Mouse (Mus musculus) cerebellum, adult 9-10 months (tissue): ENCODE results near the gene Dbr1.
"Not testable (repeated sequence)": the region's sequence is repeated elsewhere in the genome, so short reads cannot be mapped to it uniquely, and the experiment has no call there.

Experiments used
- DNase-seq: peaks from one replicate; pipeline ENCODE4 v3.0.0; 2022

The Dbr1 gene

DNA sequence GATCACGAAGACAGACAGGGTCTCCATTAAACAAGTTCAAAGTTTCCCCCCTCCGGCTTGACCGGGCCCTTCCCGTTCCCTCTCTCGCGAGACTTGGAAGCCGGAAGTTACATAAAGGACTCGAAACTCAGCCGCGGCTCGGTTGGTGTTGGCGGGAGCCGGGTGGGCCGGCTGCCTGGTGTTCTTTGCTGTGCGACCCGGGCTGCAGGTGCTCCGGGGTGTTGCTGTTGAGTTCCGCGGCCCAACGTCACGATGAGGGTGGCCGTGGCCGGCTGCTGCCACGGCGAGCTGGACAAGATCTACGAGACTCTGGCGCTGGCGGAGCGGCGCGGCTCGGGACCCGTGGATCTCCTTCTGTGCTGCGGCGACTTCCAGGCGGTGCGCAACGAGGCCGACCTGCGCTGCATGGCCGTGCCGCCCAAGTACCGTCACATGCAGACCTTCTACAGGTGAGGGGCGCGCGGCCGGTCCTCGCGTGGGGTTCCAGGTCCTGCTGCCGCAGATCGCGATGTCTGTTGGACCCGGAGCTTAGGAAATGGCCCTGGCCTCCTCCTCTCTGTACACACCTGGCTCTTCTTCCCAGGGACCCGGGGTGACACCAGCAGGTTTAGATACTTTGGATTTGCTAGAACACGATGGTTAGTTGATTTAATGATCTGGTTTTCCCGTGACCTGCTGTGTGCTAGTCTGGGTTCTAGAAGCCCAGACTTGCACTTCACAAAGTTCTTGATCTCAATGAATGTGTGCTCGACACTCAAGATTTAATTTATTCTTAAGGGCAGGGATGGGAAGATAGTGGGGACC lies at the start of gene Dbr1:
Dbr1 (plus strand) TSS at position 123 of the 804 bp plus-strand sequence.
- DNase-seq, result peak; percentile 92

DNA sequence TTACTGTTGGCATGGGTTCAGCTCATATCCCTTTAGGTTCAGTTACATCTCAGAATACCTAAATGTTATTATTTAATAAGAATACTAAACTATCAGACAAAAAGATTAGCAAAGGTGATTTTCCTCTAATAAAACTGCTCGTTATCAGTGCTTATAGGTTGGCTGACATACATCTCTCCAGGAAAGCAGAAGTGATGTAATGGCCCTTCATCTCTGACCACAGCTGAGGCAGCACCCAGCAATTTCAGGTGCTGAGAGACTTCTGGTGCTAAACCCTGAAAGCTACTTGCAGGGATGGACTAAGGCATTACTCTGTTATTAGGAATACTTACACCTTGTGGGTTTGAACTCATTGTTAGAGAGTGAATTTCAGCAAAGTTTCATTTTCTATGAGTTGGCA lies 43.7 kb upstream of the Dbr1 start:
- DNase-seq, result no peak

DNA sequence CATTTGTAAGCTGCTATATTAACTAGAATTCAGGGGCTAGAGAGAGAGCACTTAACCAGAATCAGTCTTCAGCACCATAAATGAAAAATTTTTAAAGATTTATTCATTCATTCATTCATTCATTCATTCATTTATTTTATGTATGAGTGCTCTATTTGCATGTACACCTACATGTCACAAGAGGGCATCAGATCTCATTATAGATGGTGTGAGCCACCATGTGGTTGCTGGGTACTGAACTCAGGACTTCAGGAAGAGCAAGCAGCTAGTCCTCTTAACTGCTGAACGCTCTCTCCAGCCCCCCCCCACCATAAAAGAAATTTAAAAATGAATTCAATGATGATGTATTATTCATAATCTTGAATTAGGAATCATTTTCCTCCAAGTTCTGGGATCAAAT lies 29.3 kb upstream of the Dbr1 start:
- no peak for DNase-seq

DNA sequence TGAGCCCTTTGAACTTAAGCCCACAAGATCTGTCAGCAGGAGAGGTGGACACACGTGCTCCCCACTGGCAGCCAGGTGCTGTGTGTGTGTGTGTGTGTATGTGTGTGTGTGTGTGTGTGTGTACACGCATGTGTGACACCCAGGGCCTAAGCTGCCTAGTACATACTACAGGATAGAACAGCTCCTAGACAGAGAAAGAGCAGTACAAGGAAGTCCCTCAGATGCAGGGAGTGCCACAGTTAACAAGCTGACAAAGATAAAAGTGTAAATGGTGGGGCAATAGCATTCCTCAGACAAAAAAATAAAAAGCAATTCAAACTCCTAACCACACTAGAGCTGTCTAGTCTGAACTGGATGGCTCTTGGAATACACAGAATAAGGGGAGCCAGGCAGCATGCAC lies 23.5 kb upstream of the Dbr1 start:
- no peak for DNase-seq

DNA sequence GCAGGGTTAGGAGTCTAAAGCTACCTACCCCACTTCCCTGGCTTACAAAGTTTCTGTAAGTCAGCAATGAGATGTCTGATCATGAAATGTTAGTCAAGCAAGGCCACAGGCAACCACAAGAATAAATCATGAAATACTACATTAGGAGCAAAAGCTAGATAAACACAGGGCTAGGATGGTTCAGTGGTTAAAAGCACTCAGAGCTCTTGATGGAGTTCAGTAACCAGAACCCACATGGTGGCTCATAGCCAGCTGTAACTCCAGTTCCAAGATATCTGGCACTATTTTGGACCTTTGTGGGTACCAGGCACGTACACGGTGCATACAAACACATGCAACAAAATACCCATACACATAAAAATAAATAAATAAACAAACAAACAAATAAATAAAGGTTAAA lies 22.6 kb upstream of the Dbr1 start:
- no peak for DNase-seq

DNA sequence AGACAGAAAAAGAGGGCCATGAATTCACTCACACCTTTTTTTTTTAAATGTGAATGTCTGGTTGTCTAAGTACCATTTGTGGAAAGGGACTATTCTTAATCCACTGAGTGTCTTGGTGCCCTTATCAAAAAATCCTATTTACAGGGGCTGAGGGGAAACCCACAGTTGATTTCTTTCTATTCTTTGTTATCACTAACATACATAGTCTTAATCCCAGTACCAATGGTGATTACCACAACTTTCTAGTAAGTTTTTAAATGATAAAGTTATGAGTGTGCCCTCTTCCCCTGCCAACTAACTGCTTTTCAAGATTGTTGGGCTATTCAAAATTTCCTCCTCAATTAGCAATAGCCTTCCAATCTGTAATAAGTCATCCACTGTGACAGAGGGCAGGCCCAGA lies 21.5 kb upstream of the Dbr1 start:
- DNase-seq, result no peak

DNA sequence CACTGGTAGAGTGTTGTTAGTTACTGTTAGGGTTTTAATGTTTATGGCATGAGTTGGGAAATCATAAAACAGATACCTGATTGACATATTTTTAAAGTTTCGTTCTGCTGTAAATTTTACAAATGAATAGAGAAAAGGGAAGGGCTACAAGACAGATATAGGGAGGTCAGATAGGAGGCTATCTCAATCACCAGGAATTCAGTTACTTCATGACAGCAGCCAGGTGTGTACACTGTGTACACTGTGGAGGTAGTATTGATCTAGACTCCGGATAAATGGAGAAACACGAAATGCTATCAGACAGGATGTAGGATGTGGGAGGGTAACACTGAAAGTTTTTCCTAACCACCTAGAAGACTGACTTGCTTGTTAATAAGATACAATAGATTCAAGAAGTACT lies 20.3 kb upstream of the Dbr1 start:
- DNase-seq, result no peak

DNA sequence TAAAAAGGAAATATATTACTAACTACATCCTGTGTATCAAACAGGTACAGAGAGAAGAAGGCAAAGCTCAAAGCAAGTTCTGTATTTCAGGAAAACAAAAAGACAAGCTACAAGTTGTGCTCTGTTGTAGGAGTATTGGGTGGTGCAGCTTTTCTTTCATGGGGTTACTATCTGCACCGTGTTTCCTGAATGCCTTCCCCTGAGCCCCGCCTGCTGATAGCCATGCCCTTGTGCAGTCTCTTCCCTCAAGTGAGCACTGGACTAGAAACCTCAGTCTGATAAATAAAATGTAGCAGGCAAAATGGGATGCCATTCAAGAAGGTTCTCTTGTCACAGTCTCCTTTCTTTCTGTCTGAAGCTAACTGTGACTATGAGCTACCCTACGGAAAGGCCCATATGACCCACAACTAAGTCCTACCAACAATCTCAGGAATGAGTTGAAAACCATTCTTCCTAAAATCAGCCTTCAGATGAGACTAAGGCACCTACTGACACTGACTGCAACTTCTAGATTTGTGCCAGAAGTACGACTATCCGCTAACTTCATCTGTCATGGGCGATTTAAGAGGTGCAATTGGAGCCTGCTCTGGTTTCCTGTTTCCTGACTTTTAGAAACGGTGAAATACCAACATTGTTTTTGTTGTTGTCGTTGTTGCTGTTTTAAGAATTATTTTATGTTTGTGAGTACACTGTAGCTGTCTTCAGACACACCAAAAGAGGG lies 17.9 kb upstream of the Dbr1 start:
- DNase-seq, result no peak

DNA sequence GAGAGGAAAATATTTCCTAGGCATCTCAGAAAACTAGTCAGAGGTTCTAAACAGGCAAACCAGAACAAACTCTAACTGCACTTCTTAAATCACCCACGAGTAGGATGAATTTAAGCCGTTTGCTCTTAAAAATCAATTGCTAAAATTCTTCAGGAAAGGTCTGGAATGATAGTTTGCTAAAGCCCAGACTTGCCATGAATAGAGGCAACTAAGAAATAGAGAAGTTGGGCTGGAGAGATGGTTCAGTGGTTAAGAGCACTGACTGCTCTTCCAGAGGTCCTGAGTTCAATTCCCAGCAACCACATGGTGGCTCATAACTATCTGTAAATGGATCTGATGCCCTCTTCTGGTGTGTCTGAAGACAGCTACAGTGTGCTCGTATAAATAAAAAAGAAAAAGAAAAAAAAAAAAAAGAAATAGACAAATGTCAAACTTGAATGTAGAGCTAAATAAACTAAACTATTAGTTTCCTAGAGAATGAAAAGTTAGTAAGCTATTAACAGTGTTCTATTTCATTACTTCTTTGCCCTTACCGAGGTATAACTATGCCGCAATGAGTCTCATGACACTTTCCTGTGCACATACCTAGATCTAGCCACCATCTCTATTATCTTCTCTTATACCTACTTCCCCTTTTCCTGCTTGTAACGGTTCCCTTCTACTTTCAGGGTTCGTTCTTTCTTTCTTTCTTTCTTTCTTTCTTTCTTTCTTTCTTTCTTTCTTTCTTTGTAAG lies 16.6 kb upstream of the Dbr1 start:
- DNase-seq, result no peak

DNA sequence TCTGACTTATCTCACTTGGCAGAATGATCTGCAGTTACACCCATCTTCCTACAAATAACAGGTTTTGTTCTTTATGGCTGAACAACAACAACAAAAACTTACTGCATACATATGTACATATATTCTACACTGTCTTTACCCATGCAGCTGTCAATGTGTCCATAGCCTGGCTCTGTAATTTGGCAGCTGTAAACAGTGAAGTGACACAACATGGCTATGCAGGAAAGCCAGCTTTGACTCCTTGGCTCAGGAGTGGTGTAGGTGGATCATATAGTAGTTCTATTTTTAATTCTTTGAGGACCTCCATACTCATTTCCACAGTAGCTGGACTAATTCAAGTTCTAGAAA lies 16.1 kb upstream of the Dbr1 start:
- DNase-seq, result no peak

DNA sequence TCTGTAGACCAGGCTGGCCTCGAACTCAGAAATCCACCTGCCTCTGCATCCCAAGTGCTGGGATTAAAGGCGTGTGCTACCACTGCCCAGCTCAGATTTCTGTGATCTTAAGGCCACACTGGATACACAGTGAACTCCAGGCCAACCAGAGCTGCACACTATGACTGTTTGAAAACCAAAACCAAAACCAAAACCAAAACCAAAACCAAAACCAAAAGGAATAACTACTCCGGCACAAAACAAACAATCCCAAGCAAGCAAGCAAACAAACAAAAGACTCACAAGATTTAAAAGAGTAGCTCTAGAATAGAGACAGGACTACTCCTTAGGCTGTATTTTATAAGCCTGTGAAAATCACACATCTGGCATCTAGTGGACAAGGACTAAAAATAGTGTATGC lies 15.2 kb upstream of the Dbr1 start:
- DNase-seq, result no peak

DNA sequence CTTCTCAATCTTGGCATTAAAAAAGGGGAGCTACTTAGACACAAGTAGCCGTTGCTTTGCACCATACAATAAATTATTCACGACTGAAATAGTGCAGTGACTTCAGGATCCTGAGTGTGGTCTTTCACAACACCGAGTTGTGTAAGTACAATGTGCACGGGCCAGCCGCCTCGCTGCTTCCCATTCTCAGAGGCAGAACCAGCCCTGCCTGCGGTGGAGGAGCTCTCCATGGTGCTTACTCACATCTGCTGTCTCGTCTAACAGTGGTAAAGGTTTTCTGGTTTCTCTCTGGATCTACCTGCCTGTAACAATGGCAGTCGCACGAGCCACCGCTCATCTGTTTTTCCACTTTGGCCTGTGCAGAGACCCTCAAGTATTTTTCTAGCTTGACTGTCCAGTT lies 11.9 kb upstream of the Dbr1 start:
- DNase-seq, result no peak

DNA sequence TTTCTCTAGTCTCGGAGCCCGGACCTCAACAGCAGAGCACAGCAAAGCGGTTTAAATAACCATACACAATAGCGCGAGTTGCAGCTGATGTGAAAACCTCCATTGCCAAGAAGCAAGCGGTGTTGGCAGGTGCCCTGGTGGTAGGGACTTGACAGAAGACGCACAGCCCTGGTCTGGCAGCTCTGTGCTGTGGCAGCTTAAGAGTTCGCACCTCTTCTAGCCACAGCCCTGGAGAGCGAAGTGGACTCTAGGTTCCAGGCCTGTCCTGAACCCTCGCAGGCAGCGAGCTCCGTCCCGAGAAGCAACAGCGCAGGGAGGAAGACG lies 7.6 kb upstream of the Dbr1 start:
- DNase-seq, result no peak

DNA sequence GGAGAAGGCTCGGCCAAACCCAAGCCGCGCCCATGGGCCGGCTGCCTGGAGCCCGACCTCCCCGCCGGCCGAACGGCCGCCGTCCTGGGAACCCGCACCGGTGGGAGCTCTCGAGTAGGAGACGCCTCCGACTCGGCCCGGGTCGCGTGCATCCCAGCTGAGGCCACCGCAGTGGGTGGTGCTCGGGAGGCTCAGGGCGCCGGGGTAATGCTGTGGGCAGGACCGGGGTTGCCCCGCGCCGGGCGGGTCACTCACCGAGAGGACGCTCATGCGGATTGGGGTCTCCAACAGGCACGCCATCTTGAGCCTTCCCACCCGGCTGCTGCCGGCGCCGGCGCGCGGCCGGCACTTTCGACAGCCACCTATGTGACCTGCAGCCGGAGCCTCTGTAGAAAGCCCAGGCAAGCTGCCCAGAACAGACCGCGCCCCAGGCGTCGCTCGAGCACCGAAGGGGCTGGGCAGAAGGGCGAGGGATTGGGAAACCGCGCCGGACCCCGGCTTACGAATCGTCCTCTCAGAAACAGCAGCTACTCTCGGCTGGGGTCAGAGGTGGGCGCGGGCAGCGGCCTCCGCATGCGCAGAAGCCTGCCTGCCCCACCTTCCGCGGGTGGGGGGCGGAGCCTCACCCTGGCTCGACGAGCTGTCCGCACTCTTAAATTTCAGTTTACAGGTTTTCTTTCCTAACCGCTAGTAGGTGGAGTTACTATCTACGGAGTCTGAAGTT lies 7.1 kb upstream of the Dbr1 start, which contains the start of gene Armc8:
Armc8 (minus strand) TSS at position 553 of the 724 bp plus-strand sequence.
- DNase-seq, result peak; percentile 92

DNA sequence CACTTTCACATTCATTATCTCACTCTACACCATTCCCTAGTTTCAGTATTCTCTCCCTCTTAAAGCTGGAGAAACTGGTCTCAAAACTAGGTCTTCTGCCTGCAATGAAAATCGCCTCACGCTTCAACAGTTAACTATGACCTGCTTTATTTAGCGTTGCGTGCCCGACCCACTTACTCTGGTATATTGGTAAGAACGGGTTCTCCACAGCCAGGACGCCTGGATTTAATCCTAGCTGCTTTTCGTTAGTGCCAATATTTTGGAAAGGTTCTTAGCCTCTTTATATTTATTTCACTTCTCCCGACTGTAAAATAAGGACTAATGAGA lies 6.6 kb upstream of the Dbr1 start:
- no peak for DNase-seq

DNA sequence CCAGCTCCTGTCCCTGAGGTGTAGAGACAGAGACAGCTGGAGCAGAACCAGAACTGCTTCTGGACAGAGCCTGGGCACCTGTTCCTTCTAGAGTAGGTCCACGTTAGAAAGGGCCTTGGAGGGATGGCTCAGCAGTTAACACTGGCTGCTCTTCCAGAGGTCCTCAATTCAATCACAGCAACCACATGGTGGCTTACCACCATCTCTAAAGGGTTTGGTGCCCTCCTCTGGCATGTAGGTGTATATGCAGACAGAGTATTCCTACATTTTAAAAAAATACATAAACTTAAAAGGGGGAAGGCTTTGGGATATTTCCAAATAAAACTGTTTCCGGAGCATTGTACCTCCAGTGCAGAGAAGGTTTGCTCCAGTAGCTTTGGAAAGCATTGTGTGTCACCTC lies 5.1 kb downstream of the Dbr1 start:
- DNase-seq, result peak; percentile 48

DNA sequence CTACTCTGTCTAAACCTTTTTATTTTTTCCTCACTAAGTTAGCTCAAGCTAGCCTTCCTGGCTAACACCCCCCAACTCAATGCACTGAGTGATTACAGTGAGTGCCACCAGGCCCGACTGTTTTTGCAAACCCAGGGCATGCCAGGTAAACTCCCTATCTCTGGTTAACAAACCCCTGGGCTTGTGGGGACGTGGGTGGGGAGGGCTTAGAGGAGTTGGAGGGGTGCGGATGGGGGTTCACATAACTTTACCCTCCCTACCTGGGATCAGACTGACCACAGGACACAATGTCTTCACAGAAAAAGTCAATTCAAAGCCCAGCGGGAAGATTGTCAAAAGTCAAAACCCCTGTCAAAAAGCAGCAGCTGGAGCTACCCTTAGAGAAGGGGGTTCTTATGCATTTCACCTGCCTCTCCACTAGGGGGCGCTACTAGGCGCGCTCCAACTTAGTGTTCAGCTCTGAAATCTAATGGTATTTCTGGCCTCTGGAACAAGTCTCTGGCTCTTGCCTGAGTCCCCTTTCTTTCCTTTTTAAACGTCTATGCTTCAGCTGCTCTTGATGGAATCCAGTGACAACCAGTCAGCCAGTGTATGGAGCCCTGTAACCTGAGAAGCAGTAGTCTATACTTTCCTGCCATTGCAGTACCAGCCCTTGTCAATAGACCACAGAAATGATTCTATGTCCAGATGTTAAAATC lies 12.1 kb downstream of the Dbr1 start:
- peak; percentile 34 for DNase-seq

DNA sequence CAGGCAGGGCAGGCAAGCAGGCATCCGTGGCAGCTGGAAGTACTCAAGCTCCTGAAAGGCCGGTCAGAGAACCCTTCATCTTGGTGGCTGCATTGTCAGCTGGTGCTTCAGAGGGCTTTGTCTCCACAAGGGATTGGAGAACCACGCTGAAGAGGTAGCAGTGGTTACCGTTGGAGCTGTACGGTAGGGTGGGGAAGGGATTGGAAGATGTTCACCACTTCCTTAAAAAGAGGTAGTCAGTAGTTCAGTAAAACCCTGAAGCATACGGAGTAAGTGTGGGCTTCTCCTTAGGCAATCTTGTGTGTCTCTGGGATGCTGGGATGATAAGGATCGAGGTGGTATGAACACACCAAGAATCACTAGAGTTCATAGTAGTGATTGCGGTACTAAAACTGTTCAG lies 15.5 kb downstream of the Dbr1 start:
- DNase-seq, result no peak

DNA sequence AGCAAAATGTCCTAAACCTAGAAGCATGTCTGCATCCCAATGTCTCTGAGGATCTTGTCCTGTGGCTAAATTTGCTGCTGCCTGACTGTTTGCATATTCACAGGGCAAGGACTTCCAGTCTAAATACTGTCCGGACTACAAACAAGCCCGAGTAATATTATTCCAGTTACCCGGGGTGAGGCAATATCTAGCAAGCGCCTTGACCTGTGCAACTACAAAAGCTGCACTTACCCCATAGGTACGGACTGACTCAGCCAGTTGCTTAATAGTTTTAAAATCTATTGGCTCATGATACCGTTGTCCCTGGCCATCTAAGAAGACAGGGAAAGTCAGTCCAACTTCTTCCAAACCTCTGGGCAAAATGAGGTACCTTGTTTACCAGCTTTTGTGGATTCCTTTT lies 23.5 kb downstream of the Dbr1 start:
- not testable (repeated sequence) for DNase-seq

DNA sequence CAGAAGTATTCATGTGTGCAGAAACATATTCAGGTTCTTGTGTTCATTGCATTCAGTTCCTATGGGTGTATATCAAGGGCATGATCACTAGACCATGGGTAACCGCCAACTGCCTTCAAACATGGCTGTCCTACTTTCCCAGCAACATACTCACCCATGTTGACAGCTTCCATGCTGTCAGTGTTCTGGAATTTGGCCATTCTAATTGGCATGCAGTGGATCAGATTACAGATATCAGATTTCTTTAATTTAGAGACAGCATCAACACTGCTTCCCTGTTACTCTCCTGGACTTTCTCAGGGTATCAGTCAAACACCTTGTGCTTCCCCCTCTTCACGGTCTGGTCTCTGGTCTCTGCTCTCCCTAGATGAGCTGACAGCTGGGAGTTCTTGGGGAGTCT lies 28.0 kb downstream of the Dbr1 start:
- no peak for DNase-seq

DNA sequence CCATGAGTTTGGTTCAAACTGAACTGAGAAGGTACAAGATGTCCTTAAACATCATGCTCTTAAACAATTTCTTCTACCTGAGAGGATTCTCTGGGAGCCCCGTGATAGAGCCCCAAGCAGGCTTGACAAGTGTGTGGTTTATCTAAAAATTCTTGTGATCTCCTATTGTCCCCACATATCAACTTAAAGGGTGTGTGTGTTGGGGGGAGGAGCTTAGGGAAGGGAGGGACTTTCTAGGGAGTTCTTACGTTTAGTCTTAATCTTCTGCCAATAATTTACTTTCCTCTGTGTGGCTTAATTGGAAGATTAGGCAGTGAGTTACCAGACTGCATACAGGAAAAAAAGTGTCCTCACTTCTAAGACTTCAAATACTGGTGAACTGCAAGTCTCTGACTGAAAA lies 36.6 kb downstream of the Dbr1 start, which contains the start of gene A4gnt:
A4gnt (plus strand) TSS at position 301 of the 400 bp plus-strand sequence.
- DNase-seq, result no peak

DNA sequence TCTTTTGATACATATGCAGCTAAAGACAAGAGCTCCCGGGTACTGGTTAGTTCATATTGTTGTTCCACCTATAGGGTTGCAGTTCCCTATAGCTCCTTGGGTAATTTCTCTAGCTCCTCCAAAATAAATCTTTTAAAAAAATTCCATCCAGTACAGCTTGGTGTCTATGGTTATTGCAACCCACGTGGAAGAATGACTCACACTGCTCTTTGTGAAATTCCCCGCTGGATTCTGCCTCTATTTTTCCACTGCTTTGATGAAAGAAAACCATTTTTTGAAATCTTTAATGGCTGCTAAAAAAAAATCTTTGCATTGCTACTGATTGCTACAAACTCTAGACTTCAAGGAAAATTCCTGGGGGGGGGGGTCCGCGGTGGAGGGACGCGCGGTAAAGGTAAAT lies 44.1 kb downstream of the Dbr1 start:
- DNase-seq, result no peak

DNA sequence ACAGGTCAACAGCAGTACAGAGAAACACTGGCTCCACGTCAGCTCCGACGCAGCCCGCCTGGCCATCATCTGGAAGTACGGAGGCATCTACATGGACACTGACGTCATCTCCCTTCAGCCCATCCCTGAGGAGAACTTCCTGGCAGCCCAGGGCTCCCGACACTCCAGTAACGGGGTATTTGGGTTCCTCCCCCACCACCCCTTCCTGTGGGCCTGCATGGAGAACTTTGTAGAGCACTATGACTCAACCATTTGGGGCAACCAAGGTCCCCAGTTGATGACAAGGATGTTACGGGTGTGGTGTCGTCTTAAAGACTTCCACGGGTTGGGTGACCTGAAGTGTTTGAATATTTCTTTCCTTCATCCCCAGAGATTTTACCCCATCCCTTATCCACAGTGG lies 44.6 kb downstream of the Dbr1 start:
- no peak for DNase-seq
